Mouse (Mus musculus) mouse embryonic stem cell (cell line): Measurements from ENCODE around the gene Dhtkd1.
"Not testable (repeated sequence)": the region's sequence is repeated elsewhere in the genome, so short reads cannot be mapped to it uniquely, and the experiment has no call there.

Experiments
- in situ Hi-C, 2 experiments: fragments of 300-500 bp; cut with MboI; formaldehyde crosslinking; loops; 1 replicate in 1 of 2; 3 replicates in 1 of 2; pipeline ENCODE4 v1.14.3; 2019 to 2020; ENCODE audit warnings: low sequenced_read_pairs in 2 of 2, low pct_unique_long_range_greater_than_20kb in 1 of 2, mixed read lengths in 1 of 2; ENCODE audit not compliant: unreplicated experiment in 1 of 2

The Dhtkd1 gene

GRCm38 (mm10) chr2:5942416-5943032 lies at the start of gene Dhtkd1:
Gene Dhtkd1, minus strand, starts transcription at chr2:5942792.
- in situ Hi-C loops, result no loop called here

GRCm38 (mm10) chr2:5977532-5977931 lies 34.9 kb upstream of the Dhtkd1 start:
- in situ Hi-C loops, result no loop called here

- in situ Hi-C loops, result not testable (repeated sequence)
Observed at GRCm38 (mm10) chr2:5970629-5971028, 28.0 kb upstream of the Dhtkd1 start.

GRCm38 (mm10) chr2:5965972-5966371 lies 23.4 kb upstream of the Dhtkd1 start:
- in situ Hi-C loops, result no loop called here

- in situ Hi-C loops, result not testable (repeated sequence)
Observed at GRCm38 (mm10) chr2:5963729-5964128, 21.1 kb upstream of the Dhtkd1 start.

- in situ Hi-C loops, result no loop called here
Observed at GRCm38 (mm10) chr2:5962265-5962664, 19.7 kb upstream of the Dhtkd1 start.

GRCm38 (mm10) chr2:5957705-5958104 lies 15.1 kb upstream of the Dhtkd1 start:
- in situ Hi-C loops, result no loop called here

- in situ Hi-C loops, result no loop called here
Observed at GRCm38 (mm10) chr2:5951621-5952211, 9.1 kb upstream of the Dhtkd1 start.

GRCm38 (mm10) chr2:5950766-5951595 lies 8.4 kb upstream of the Dhtkd1 start, which contains the start of gene Upf2:
Gene Upf2, plus strand, starts transcription at chr2:5951469.
- in situ Hi-C loops, result no loop called here

- in situ Hi-C loops, result no loop called here
Observed at GRCm38 (mm10) chr2:5950305-5950704, 7.7 kb upstream of the Dhtkd1 start.

GRCm38 (mm10) chr2:5949821-5950220 lies 7.2 kb upstream of the Dhtkd1 start:
- in situ Hi-C loops, result not testable (repeated sequence)

- in situ Hi-C loops, result no loop called here
Observed at GRCm38 (mm10) chr2:5948964-5949363, 6.4 kb upstream of the Dhtkd1 start.

GRCm38 (mm10) chr2:5946876-5947275 lies 4.3 kb upstream of the Dhtkd1 start:
- in situ Hi-C loops, result no loop called here

GRCm38 (mm10) chr2:5945629-5946028 lies 3.0 kb upstream of the Dhtkd1 start:
- in situ Hi-C loops, result no loop called here

- in situ Hi-C loops, result no loop called here
Observed at GRCm38 (mm10) chr2:5943071-5943470, 479 bp upstream of the Dhtkd1 start.

GRCm38 (mm10) chr2:5941861-5942415 lies 654 bp downstream of the Dhtkd1 start:
- in situ Hi-C loops, result no loop called here

GRCm38 (mm10) chr2:5940936-5941335 lies 1.7 kb downstream of the Dhtkd1 start:
- in situ Hi-C loops, result no loop called here

- in situ Hi-C loops, result no loop called here
Observed at GRCm38 (mm10) chr2:5939911-5940310, 2.7 kb downstream of the Dhtkd1 start.

GRCm38 (mm10) chr2:5939319-5939718 lies 3.3 kb downstream of the Dhtkd1 start:
- in situ Hi-C loops, result no loop called here
